Mouse (Mus musculus) embryonic facial prominence, embryonic 10.5 days (tissue): Measurements from ENCODE around the gene Rab7. TPM values are rescaled to one million over a fixed set of nuclear protein-coding genes. Genes with fewer than 3 reads are reported as not detected.
A peak's percentile ranks its signal among the peaks of the same experiment; 100 is the strongest.
"Not testable (repeated sequence)": the region's sequence is repeated elsewhere in the genome, so short reads cannot be mapped to it uniquely, and the experiment has no call there.

Experiments
- DNase-seq: peaks from one replicate; pipeline ENCODE4 v3.0.0-alpha.2; 2017; ENCODE audit warnings: low spot score
- H3K27ac ChIP-seq: fragments of 300-500 bp; sonication (generic); replicated peaks from 2 replicates; pipeline ENCODE4 v1.5.1; 2016; ENCODE audit warnings: mild to moderate bottlenecking
- H3K27me3 ChIP-seq: fragments of 300-500 bp; sonication (generic); replicated peaks from 2 replicates; pipeline ENCODE4 v1.6.1; 2016; ENCODE audit warnings: low read depth, mild to moderate bottlenecking; ENCODE audit not compliant: poor library complexity, severe bottlenecking
- H3K36me3 ChIP-seq: fragments of 300-500 bp; sonication (generic); replicated peaks from 2 replicates; pipeline ENCODE4 v1.6.1; 2016; ENCODE audit warnings: mild to moderate bottlenecking, moderate library complexity
- H3K4me1 ChIP-seq: fragments of 300-500 bp; sonication (generic); 2 replicates; pipeline ENCODE4 v1.6.1; 2016
- H3K4me3 ChIP-seq: fragments of 300-500 bp; sonication (generic); 2 replicates; pipeline ENCODE4 v1.5.1; 2016; ENCODE audit warnings: mild to moderate bottlenecking, moderate library complexity
- H3K9me3 ChIP-seq: fragments of 300-500 bp; sonication (generic); 2 replicates; pipeline ENCODE4 v1.6.1; 2016; ENCODE audit warnings: mild to moderate bottlenecking
- WGBS: fragments of 180-500 bp; shearing (Covaris S2); methylation state at CpG from one replicate; pipeline ENCODE4 v1.1.7; 2016; 5-methylcytosine and 5-hydroxymethylcytosine counted together
- microRNA-seq: library from miRNA; unstranded; fragments of <30 nt; microRNA quantifications from one replicate; pipeline ENCODE4, GENCODE M21; 2017
- polyA plus RNA-seq: library from polyadenylated mRNA; unstranded; fragments of >200 nt; fragmentation: Nextera tagmentation; extraction: Ambion mirVana; gene quantifications from 2 replicates; pipeline ENCODE4 v1.2.1, GENCODE M21; 2016

The Rab7 gene
- polyA plus RNA-seq, 1 experiment from 2014 or later: 206 TPM

DNA sequence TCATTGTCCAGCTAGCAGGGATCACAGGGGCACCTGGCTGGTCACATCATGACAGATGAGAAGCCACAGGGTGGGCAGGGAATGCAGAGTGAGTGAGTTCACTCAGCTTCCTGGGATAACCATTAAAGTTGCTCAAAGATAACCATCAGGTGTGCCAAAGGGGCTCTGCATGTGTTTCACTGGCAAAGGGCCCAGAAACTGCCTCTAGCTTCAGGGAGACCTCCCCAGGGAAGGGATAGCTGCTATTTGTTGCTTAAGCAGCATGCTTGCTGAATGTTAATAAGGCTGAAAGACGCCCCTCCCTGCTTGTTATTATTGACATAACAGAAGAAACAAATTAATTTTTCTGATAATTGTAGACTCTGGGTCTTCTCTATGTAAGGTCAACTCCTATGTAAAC lies 53.2 kb downstream of the Rab7 start:
- no peak overlapping the region for H3K27ac ChIP-seq
- no peaks in the 10 kb centered on the region for H3K9me3 ChIP-seq
- WGBS: 83% methylated on average over 1 of the region's 1 CpGs
- H3K27me3 ChIP-seq: no peaks in the 10 kb centered on the region
- no peak overlapping the region for H3K4me3 ChIP-seq
- peaks cover 41% of the 10 kb centered on the region for H3K36me3 ChIP-seq
- peaks cover 45% of the 10 kb centered on the region for H3K4me1 ChIP-seq
- no peak for DNase-seq

DNA sequence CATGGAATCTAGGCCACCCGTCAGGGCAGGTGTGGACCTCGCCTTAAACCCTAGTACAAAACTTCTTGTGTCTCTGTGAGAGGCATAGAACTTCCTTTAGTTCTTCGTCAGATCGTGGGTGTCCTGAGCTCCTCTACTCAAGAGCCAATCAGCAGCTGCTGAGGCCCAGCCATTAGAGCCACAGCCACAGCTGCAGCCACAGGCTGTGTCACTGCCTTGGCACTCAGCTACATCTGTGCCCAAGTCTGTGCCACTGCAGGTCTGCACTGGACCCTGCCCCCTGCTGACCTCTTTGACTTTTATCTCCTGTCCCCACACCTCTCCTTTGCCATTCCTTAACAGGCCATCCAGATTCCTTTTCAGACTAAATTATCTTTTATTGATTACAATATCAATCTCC lies 53.9 kb downstream of the Rab7 start:
- Histone ChIP-seq H3K36me3 (peaks cover 42% of the 10 kb centered on the region), H3K9me3 (no peaks in the 10 kb centered on the region), H3K27ac (no peak overlapping the region), H3K27me3 (no peaks in the 10 kb centered on the region), H3K4me3 (no peak overlapping the region), H3K4me1 (peaks cover 45% of the 10 kb centered on the region)
- 70% methylated on average over 4 of the region's 4 CpGs for WGBS
- DNase-seq: no peak

GRCm38 (mm10) chr6:87982506-87982905 lies 62.6 kb downstream of the Rab7 start:
- peaks cover 48% of the 10 kb centered on the region for H3K36me3 ChIP-seq
- H3K4me3 ChIP-seq: peak overlapping the region; percentile 97
- WGBS: 68% methylated on average over 9 of the region's 9 CpGs
- H3K9me3 ChIP-seq: no peaks in the 10 kb centered on the region
- no peak for DNase-seq
- H3K27me3 ChIP-seq: no peaks in the 10 kb centered on the region
- H3K27ac ChIP-seq: peak overlapping the region; percentile 98
- H3K4me1 ChIP-seq: peaks cover 24% of the 10 kb centered on the region

- Histone ChIP-seq H3K9me3 (no peaks in the 10 kb centered on the region), H3K27ac (peak within 1 kb of the TSS; percentile 98), H3K36me3 (peaks cover 40% of the 10 kb centered on the region), H3K27me3 (no peaks in the 10 kb centered on the region), H3K4me3 (peak within 1 kb of the TSS; percentile 97), H3K4me1 (peaks cover 24% of the 10 kb centered on the region)
- DNase-seq: peak; percentile 90
- WGBS: under 1% methylated on average over 55 of the region's 55 CpGs
Measured at GRCm38 (mm10) chr6:87981547-87982256, 63.4 kb downstream of the Rab7 start, which contains the start of gene H1fx. H1fx (minus strand) TSS chr6:87981637.

- Histone ChIP-seq H3K9me3 (no peaks in the 10 kb centered on the region), H3K4me3 (peak overlapping the region; percentile 97), H3K4me1 (peaks cover 24% of the 10 kb centered on the region), H3K27ac (peak overlapping the region; percentile 98), H3K27me3 (no peaks in the 10 kb centered on the region), H3K36me3 (peaks cover 34% of the 10 kb centered on the region)
- WGBS: under 1% methylated on average over 56 of the region's 56 CpGs
- peak; percentile 70 for DNase-seq
Measured at GRCm38 (mm10) chr6:87981030-87981485, 64.0 kb downstream of the Rab7 start.

DNA sequence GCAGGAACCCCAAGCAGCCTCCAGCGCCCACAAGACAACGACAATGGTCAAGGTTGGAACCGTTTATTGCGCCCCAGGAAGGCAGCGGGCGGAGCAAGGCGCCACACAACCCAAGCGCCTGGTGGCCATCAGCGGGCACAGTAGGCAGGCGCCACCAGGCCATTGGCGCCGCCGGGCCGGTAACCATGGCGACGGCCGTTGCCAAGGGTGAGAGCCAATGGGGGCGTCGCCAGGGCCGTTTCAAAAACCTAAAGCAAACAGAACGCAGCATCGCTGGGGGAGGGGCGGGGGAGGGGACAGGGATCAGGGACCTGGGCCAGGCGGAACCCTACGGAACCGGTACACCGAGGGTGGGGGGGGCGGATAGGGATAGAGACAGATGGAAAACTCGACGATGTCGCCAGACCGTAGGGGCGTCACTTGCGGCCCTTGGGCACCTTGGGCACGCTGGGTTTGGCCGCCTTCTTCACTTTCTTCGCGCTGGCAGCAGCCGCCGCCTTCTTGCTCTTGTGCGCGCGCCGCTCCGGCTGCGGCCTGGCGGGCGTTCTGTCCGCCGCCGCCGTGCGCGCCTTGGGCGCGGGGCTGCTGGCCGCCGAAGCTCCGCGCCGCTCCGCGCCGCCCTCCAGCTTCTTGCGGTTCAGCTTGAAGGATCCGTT lies 64.6 kb downstream of the Rab7 start:
- H3K27me3 ChIP-seq: no peaks in the 10 kb centered on the region
- H3K27ac ChIP-seq: peak overlapping the region; percentile 98
- peaks cover 24% of the 10 kb centered on the region for H3K4me1 ChIP-seq
- peaks cover 29% of the 10 kb centered on the region for H3K36me3 ChIP-seq
- WGBS: under 1% methylated on average over 66 of the region's 66 CpGs
- no peaks in the 10 kb centered on the region for H3K9me3 ChIP-seq
- H3K4me3 ChIP-seq: peak overlapping the region; percentile 97
- peak; percentile 96 for DNase-seq

DNA sequence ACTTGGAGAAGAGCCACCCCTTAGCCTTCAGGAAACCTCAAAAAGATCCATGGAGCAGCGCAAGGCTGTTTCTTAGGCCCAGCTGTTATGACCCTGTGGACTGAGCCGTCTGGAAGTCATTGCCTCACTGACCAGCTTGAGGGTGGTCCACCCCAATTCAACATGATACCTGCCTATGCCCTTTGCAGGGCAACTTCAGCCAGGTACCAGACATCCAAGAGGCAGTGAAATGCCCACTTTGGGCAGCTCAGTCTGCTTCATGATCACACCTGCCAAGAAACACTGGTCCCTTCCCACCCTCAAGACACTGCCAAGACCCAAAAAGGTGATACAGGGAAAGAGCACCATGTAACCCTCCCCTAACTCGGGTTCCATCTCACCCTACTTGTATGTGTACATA lies 65.3 kb downstream of the Rab7 start:
- H3K9me3 ChIP-seq: no peaks in the 10 kb centered on the region
- peak overlapping the region; percentile 98 for H3K27ac ChIP-seq
- peaks cover 22% of the 10 kb centered on the region for H3K36me3 ChIP-seq
- H3K4me3 ChIP-seq: peak overlapping the region; percentile 97
- WGBS: 66% methylated on average over 3 of the region's 3 CpGs
- no peaks in the 10 kb centered on the region for H3K27me3 ChIP-seq
- no peak for DNase-seq
- peaks cover 24% of the 10 kb centered on the region for H3K4me1 ChIP-seq

GRCm38 (mm10) chr6:87970041-87970440 lies 75.0 kb downstream of the Rab7 start:
- Histone ChIP-seq H3K4me3 (no peak overlapping the region), H3K36me3 (no peaks in the 10 kb centered on the region), H3K27me3 (no peaks in the 10 kb centered on the region), H3K27ac (no peak overlapping the region), H3K9me3 (no peaks in the 10 kb centered on the region), H3K4me1 (no peaks in the 10 kb centered on the region)
- 23% methylated on average over 2 of the region's 2 CpGs for WGBS
- DNase-seq: no peak

DNA sequence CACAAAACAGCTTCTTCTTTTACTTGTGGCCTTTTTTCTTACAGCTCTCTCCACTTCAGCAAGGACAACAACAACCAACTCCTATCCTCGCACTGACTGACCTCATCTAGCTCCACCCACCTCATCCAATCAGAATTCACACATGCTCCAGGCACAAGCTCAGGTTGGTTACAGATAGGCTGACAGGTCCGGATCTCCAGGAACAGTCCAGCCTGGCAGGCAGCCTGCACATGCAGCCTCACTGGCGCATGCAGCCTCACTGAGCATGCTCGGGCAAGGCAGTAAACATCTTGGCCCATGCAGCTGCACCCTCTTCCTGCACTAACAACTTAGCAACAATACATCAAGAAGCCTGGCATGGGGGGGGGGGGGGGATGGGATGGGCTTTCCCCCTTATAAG lies 82.6 kb downstream of the Rab7 start:
- H3K27me3 ChIP-seq, H3K36me3 ChIP-seq, H3K27ac ChIP-seq, H3K4me3 ChIP-seq, H3K4me1 ChIP-seq, DNase-seq: not testable (repeated sequence)
- 63% methylated on average over 4 of the region's 4 CpGs for WGBS
- peaks cover 14% of the 10 kb centered on the region for H3K9me3 ChIP-seq

Small RNA genes within 50 kb of the gene (microRNA-seq; reads per million reads assigned to microRNA genes)
- 3.0 reads per million, percentile 2 among the genes with 10 or more reads in this experiment for gene Gm47286

Other genes with a start within 250 kb of the Rab7 start
- gene Rab43, start 233.1 kb downstream of the Rab7 start, polyA plus RNA-seq: 4.1 and 5.5 TPM in 2 replicates
- gene Gm45140, start 209.5 kb downstream of the Rab7 start, polyA plus RNA-seq: 2.8 and 3.2 TPM in 2 replicates
- 69.4 and 69.8 TPM in 2 replicates for gene Isy1, start 206.5 kb downstream of the Rab7 start, polyA plus RNA-seq
- 1,409 and 1,454 TPM in 2 replicates for gene Cnbp, start 194.2 kb downstream of the Rab7 start, polyA plus RNA-seq
- 157 and 159 TPM in 2 replicates for gene Copg1, start 157.5 kb downstream of the Rab7 start, polyA plus RNA-seq
- 64.0 and 67.1 TPM in 2 replicates for gene Hmces, start 131.3 kb downstream of the Rab7 start, polyA plus RNA-seq
- gene H1fx, start 63.6 kb downstream of the Rab7 start, polyA plus RNA-seq: 29.2 and 35.8 TPM in 2 replicates
- gene Rpn1, start 39.2 kb upstream of the Rab7 start, polyA plus RNA-seq: 302 and 327 TPM in 2 replicates
- 34.6 and 35.9 TPM in 2 replicates for gene Gata2, start 148.6 kb upstream of the Rab7 start, polyA plus RNA-seq
- gene Dnajb8, start 177.0 kb upstream of the Rab7 start, polyA plus RNA-seq: not detected in 2 replicates